Mouse (Mus musculus): ENCODE measurements at regions not wholly inside any gene's neighbourhood (a gene's known extent, or its start where the extent isn't known, plus 50 kb on each side); places are given as distances from the start of the nearest gene placed in this dataset.

DNA sequence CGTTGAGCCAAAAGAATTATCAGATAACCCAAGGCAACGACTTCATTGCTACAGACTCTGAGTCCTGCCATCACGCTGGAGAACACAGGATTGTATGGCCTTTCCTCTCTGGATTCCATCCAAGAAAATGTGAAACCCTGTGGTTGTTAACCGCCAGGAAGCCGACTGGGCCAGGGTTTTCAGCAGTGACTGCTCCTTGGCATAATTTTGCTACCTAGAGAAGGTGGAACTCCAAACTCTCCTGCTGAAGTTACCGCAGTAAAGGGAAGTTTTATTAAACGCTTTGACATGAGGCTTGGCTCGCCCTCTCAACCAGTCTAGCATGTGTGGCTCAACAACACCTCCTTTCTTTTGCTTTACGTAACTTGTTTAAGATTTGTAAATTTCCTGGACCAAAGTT, 116.9 kb downstream of the Wif1 start:
- H3K4me3 ChIP-seq, result no peak overlapping the region
- H3K36me3 ChIP-seq, result no peaks in the 10 kb centered on the region
- no peak overlapping the region for H3K27ac ChIP-seq (replicated peaks)
- H3K27me3 ChIP-seq, result no peaks in the 10 kb centered on the region
- H3K4me1 ChIP-seq (replicated peaks), result no peaks in the 10 kb centered on the region
- H3K4me2 ChIP-seq, result no peak overlapping the region
- H3K9ac ChIP-seq, result no peak overlapping the region
- ATAC-seq (ENCODE audit: low read depth), result no peak
- no peaks in the 10 kb centered on the region for H3K9me3 ChIP-seq
- WGBS, result 84% methylated on average over 9 of the region's 9 CpGs

DNA sequence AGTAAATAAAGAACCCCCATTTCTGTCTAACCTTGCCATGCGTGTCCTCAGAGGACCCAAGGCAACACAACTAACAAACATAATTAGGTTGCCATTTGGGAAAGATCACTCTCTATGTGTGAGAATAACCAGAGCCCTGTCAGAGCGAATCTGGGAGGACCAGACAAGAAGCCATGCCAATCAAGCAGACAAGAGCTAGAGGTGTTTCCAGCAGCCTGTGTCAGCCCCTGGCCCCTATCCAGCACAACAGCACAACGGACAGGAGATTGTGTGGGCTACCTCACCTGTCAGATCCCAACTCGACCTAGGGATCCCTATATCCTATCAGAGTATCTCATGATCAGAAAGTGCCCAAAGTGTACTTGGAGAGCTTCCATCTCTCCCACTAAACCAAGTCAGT, 119.9 kb downstream of the Wif1 start:
- no peaks in the 10 kb centered on the region for H3K27me3 ChIP-seq
- ATAC-seq (ENCODE audit: low read depth), result no peak
- no peaks in the 10 kb centered on the region for H3K36me3 ChIP-seq
- no peak overlapping the region for H3K27ac ChIP-seq (replicated peaks)
- no peak overlapping the region for H3K4me2 ChIP-seq
- 83% methylated on average over 4 of the region's 4 CpGs for WGBS
- no peaks in the 10 kb centered on the region for H3K9me3 ChIP-seq
- H3K4me1 ChIP-seq (replicated peaks), result no peaks in the 10 kb centered on the region
- no peak overlapping the region for H3K4me3 ChIP-seq
- H3K9ac ChIP-seq, result no peak overlapping the region

DNA sequence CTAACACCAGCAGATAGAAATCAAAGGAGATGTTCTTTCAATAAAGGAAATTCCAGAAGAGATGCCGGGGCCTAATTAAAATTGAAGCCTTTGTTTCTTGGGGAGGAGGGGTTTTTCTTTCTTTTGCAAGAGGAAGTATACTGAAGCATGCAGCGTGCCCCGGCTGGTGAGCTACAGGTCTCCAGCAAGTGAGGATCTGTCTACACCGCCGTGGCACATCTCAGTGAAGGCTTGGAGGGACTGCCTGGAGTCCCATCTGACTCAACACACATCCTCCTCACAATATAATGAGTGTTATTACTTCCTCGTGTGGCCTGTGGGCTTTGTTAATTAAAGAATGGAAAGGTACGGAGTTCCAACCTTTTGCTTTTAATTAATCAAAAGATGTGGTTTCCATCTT, 126.7 kb downstream of the Wif1 start:
- no peak overlapping the region for H3K4me2 ChIP-seq
- ATAC-seq (ENCODE audit: low read depth), result no peak
- H3K36me3 ChIP-seq, result no peaks in the 10 kb centered on the region
- no peaks in the 10 kb centered on the region for H3K27me3 ChIP-seq
- no peak overlapping the region for H3K4me3 ChIP-seq
- H3K4me1 ChIP-seq (replicated peaks), result no peaks in the 10 kb centered on the region
- no peak overlapping the region for H3K27ac ChIP-seq (replicated peaks)
- 72% methylated on average over 7 of the region's 7 CpGs for WGBS
- peaks cover 3% of the 10 kb centered on the region; the same call in 1 of the 2 replicates for H3K9me3 ChIP-seq
- H3K9ac ChIP-seq, result no peak overlapping the region

GRCm38 (mm10) chr10:121161201-121161600, 127.4 kb downstream of the Wif1 start:
- H3K4me1 ChIP-seq (replicated peaks), result no peaks in the 10 kb centered on the region
- no peak for ATAC-seq (ENCODE audit: low read depth)
- 86% methylated on average over 11 of the region's 11 CpGs for WGBS
- H3K4me2 ChIP-seq, result no peak overlapping the region
- no peaks in the 10 kb centered on the region for H3K27me3 ChIP-seq
- H3K9me3 ChIP-seq, result peaks cover 3% of the 10 kb centered on the region; the same call in 1 of the 2 replicates
- H3K4me3 ChIP-seq, result no peak overlapping the region
- no peaks in the 10 kb centered on the region for H3K36me3 ChIP-seq
- no peak overlapping the region for H3K9ac ChIP-seq
- H3K27ac ChIP-seq (replicated peaks), result no peak overlapping the region

DNA sequence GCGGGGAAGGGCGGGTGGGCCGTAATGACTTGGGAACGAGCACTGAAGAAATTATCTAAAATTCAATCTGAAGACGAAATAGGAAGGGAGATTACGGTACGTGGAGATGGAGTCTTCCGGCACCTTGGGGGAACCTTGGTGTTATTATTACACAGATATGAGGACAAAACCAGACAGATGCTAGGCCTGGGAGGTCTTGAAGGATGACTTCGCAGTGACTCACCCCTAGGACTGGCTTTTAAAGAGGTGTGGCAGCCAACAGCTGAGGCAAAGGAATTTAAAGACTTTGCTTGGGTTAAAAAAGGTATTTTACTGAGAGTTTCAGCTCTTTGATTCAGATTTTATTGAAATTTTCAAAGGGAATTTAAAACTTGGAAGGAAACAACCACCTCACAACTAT, 140.3 kb downstream of the Wif1 start:
- WGBS, result 97% methylated on average over 9 of the region's 9 CpGs
- H3K27ac ChIP-seq (replicated peaks), result no peak overlapping the region
- no peak for ATAC-seq (ENCODE audit: low read depth)
- no peaks in the 10 kb centered on the region for H3K9me3 ChIP-seq
- H3K36me3 ChIP-seq, result no peaks in the 10 kb centered on the region
- no peaks in the 10 kb centered on the region for H3K4me1 ChIP-seq (replicated peaks)
- H3K4me2 ChIP-seq, result no peak overlapping the region
- no peak overlapping the region for H3K9ac ChIP-seq
- H3K4me3 ChIP-seq, result no peak overlapping the region
- H3K27me3 ChIP-seq, result no peaks in the 10 kb centered on the region

GRCm38 (mm10) chr10:121189139-121189538, 155.4 kb downstream of the Wif1 start:
- Histone ChIP-seq H3K36me3 (no peaks in the 10 kb centered on the region), H3K9ac (no peak overlapping the region), H3K9me3 (no peaks in the 10 kb centered on the region), H3K27me3 (no peaks in the 10 kb centered on the region), H3K4me3 (no peak overlapping the region), H3K4me1 (replicated peaks) (no peaks in the 10 kb centered on the region), H3K27ac (replicated peaks) (no peak overlapping the region), H3K4me2 (no peak overlapping the region)
- WGBS, result 95% methylated on average over 7 of the region's 7 CpGs
- ATAC-seq (ENCODE audit: low read depth), result no peak

DNA sequence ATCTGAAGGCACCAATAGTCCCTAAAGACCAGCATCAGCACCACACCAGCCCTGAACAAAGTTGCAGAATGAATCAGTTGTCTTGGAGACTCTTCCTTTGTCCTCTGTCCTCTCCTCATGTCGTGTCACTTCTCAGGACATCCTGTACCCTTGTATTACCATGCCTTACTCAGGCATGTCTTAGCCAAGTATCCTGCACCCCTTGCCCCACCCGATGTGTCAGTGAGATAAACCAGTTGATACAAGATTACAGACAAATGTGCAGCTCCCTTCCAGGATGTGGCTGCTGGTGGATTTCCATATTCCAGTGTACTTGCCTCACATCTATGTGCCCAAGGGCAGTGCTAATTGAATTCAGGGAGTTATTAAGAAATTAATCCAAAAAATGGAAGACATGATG, 151.8 kb downstream of the Tbc1d30 start:
- H3K9me3 ChIP-seq, result no peaks in the 10 kb centered on the region
- peaks cover 79% of the 10 kb centered on the region for H3K27me3 ChIP-seq
- no peak overlapping the region for H3K4me2 ChIP-seq
- H3K4me3 ChIP-seq, result no peak overlapping the region
- no peaks in the 10 kb centered on the region for H3K4me1 ChIP-seq (replicated peaks)
- WGBS, result 76% methylated on average over 2 of the region's 2 CpGs
- H3K27ac ChIP-seq (replicated peaks), result no peak overlapping the region
- no peaks in the 10 kb centered on the region for H3K36me3 ChIP-seq
- ATAC-seq (ENCODE audit: low read depth), result no peak
- H3K9ac ChIP-seq, result no peak overlapping the region

DNA sequence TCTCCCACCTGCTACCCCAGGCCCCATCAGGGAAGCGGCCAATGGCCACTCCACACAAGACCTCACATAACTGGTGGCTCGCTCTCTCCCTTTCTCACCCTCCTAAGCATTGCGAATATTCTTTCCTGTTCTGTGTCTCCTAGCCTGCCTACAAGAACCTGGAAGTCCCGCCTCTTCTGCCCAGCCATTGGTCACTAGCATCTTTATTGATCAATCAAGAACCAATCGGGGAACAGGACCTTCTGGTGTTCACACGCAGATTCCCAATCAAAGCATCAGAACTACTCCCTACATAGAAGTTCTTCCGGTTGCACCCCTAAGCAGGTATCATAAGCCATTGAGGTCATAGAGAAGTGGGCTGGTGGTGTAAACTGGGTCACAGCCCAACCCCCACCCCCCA, 148.5 kb downstream of the Tbc1d30 start:
- 90% methylated on average over 7 of the region's 7 CpGs for WGBS
- H3K9me3 ChIP-seq, result no peaks in the 10 kb centered on the region
- no peak overlapping the region for H3K27ac ChIP-seq (replicated peaks)
- no peak overlapping the region for H3K4me2 ChIP-seq
- peaks cover 80% of the 10 kb centered on the region for H3K27me3 ChIP-seq
- no peaks in the 10 kb centered on the region for H3K36me3 ChIP-seq
- ATAC-seq (ENCODE audit: low read depth), result no peak
- H3K4me3 ChIP-seq, result no peak overlapping the region
- H3K4me1 ChIP-seq (replicated peaks), result peaks cover 16% of the 10 kb centered on the region
- no peak overlapping the region for H3K9ac ChIP-seq

GRCm38 (mm10) chr10:121205551-121205950, 145.5 kb downstream of the Tbc1d30 start:
- peak overlapping the region; percentile 80 for H3K27ac ChIP-seq (replicated peaks)
- 77% methylated on average over 11 of the region's 11 CpGs for WGBS

GRCm38 (mm10) chr10:121206002-121206742, 144.9 kb downstream of the Tbc1d30 start:
- H3K4me3 ChIP-seq, result no peak overlapping the region
- H3K4me1 ChIP-seq (replicated peaks), result peaks cover 16% of the 10 kb centered on the region
- no peaks in the 10 kb centered on the region for H3K36me3 ChIP-seq
- peak overlapping the region; percentile 80 for H3K27ac ChIP-seq (replicated peaks)
- ATAC-seq (ENCODE audit: low read depth), result peak; percentile 94
- H3K27me3 ChIP-seq, result peaks cover 55% of the 10 kb centered on the region
- no peaks in the 10 kb centered on the region for H3K9me3 ChIP-seq
- WGBS, result 3% methylated on average over 15 of the region's 15 CpGs
- peak overlapping the region; percentile 30 for H3K4me2 ChIP-seq
- peak overlapping the region; percentile 41 for H3K9ac ChIP-seq

More at GRCm38 (mm10) chr10:121205551-121205950, 145.5 kb downstream of the Tbc1d30 start:
- Histone ChIP-seq H3K9ac (0 out of 2 replicates have a peak overlapping the region, but pooled peaks have one; percentile 41), H3K4me2 (0 out of 2 replicates have a peak overlapping the region, but pooled peaks have one; percentile 30), H3K4me1 (replicated peaks) (peaks cover 16% of the 10 kb centered on the region), H3K4me3 (no peak overlapping the region), H3K9me3 (no peaks in the 10 kb centered on the region), H3K36me3 (no peaks in the 10 kb centered on the region), H3K27me3 (peaks cover 61% of the 10 kb centered on the region)
- no peak for ATAC-seq (ENCODE audit: low read depth)

- no peaks in the 10 kb centered on the region for H3K9me3 ChIP-seq
- H3K4me1 ChIP-seq (replicated peaks), result peaks cover 16% of the 10 kb centered on the region
- no peak for ATAC-seq (ENCODE audit: low read depth)
- no peaks in the 10 kb centered on the region for H3K36me3 ChIP-seq
- 36% methylated on average over 3 of the region's 3 CpGs for WGBS
- H3K4me3 ChIP-seq, result no peak overlapping the region
- H3K27ac ChIP-seq (replicated peaks), result peak overlapping the region; percentile 80
- H3K4me2 ChIP-seq, result peak overlapping the region; percentile 30
- H3K9ac ChIP-seq, result 0 out of 2 replicates have a peak overlapping the region, but pooled peaks have one; percentile 41
- peaks cover 50% of the 10 kb centered on the region for H3K27me3 ChIP-seq
Measured at GRCm38 (mm10) chr10:121206743-121207039, 144.4 kb downstream of the Tbc1d30 start.

Measured in neural tube, embryonic 13.5 days (tissue).